Mouse (Mus musculus) kidney, adult 11 months (tissue): ENCODE results near the gene Pank2.

Experiments used
- DNase-seq: peaks from one replicate; pipeline ENCODE4 v3.0.0; 2022

The Pank2 gene

GRCm38 (mm10) chr2:131262213-131262672, at the start of gene Pank2:
Gene Pank2, plus strand, starts transcription at chr2:131262495.
- peak; percentile 98 for DNase-seq

- DNase-seq = no peak
Measured at GRCm38 (mm10) chr2:131213773-131214172, 48.5 kb upstream of the Pank2 start.

- DNase-seq = peak; percentile 76
Measured at GRCm38 (mm10) chr2:131215941-131216858, 46.1 kb upstream of the Pank2 start.

GRCm38 (mm10) chr2:131220030-131220429, 42.3 kb upstream of the Pank2 start:
- no peak for DNase-seq

- DNase-seq = no peak
Measured at GRCm38 (mm10) chr2:131221853-131222515, 40.3 kb upstream of the Pank2 start.

- no peak for DNase-seq
Measured at GRCm38 (mm10) chr2:131222562-131222961, 39.7 kb upstream of the Pank2 start.

- no peak for DNase-seq
Measured at GRCm38 (mm10) chr2:131223569-131223968, 38.7 kb upstream of the Pank2 start.

GRCm38 (mm10) chr2:131225178-131225577, 37.1 kb upstream of the Pank2 start:
- DNase-seq = peak; percentile 91

GRCm38 (mm10) chr2:131226669-131227068, 35.6 kb upstream of the Pank2 start:
- peak; percentile 44 for DNase-seq

GRCm38 (mm10) chr2:131227243-131227642, 35.1 kb upstream of the Pank2 start:
- DNase-seq = no peak

- DNase-seq = no peak
Measured at GRCm38 (mm10) chr2:131232558-131232957, 29.7 kb upstream of the Pank2 start.

GRCm38 (mm10) chr2:131233307-131234126, 28.8 kb upstream of the Pank2 start, which contains the start of gene Mavs:
Gene Mavs, plus strand, starts transcription at chr2:131234063.
- peak; percentile 98 for DNase-seq

GRCm38 (mm10) chr2:131234127-131234650, 28.1 kb upstream of the Pank2 start:
- no peak for DNase-seq

GRCm38 (mm10) chr2:131234970-131235635, 27.2 kb upstream of the Pank2 start:
- DNase-seq = peak; percentile 73

GRCm38 (mm10) chr2:131242180-131242579, 20.1 kb upstream of the Pank2 start:
- no peak for DNase-seq

GRCm38 (mm10) chr2:131242929-131243328, 19.4 kb upstream of the Pank2 start:
- no peak for DNase-seq

GRCm38 (mm10) chr2:131253681-131254328, 8.5 kb upstream of the Pank2 start:
- peak; percentile 74 for DNase-seq

GRCm38 (mm10) chr2:131254329-131254713, 8.0 kb upstream of the Pank2 start:
- DNase-seq = peak; percentile 30

GRCm38 (mm10) chr2:131255738-131256137, 6.6 kb upstream of the Pank2 start:
- no peak for DNase-seq

- no peak for DNase-seq
Measured at GRCm38 (mm10) chr2:131258693-131259092, 3.6 kb upstream of the Pank2 start.

GRCm38 (mm10) chr2:131260544-131261307, 1.6 kb upstream of the Pank2 start:
- DNase-seq = no peak
